Mouse (Mus musculus) hindbrain, embryonic 11.5 days (tissue): ENCODE results near the gene Tmem212. TPM values are rescaled to one million over a fixed set of nuclear protein-coding genes. Genes with fewer than 3 reads are reported as not detected.

Source experiments
- ATAC-seq: fragments of 200-750 bp; cut with Nextera tagmentation; 2 replicates; pipeline ENCODE4 v1.8.0; 2017; ENCODE audit warnings: mild to moderate bottlenecking, moderate TSS enrichment, moderate library complexity; ENCODE audit not compliant: low FRiP score
- DNase-seq: peaks from one replicate; pipeline ENCODE4 v3.0.0-alpha.2; 2015; ENCODE audit warnings: low spot score
- H3K27ac ChIP-seq: fragments of 300-500 bp; sonication (generic); 2 replicates; pipeline ENCODE4 v1.5.1; 2014; ENCODE audit warnings: mild to moderate bottlenecking, low read depth, low read length
- H3K27me3 ChIP-seq: fragments of 300-500 bp; sonication (generic); 2 replicates; pipeline ENCODE4 v1.6.1; 2014; ENCODE audit warnings: mild to moderate bottlenecking, low read length, moderate library complexity, mixed read lengths; ENCODE audit not compliant: control insufficient read depth, insufficient read depth
- H3K36me3 ChIP-seq: fragments of 300-500 bp; sonication (generic); 2 replicates; pipeline ENCODE4 v1.6.1; 2014; ENCODE audit warnings: mild to moderate bottlenecking, low read length, moderate library complexity, mixed read lengths; ENCODE audit not compliant: control insufficient read depth, insufficient read depth
- H3K4me1 ChIP-seq: fragments of 300-500 bp; sonication (generic); replicated peaks from 2 replicates; pipeline ENCODE4 v1.6.1; 2014; ENCODE audit warnings: low read length, mixed read lengths; ENCODE audit not compliant: control insufficient read depth, insufficient read depth
- H3K4me2 ChIP-seq: fragments of 300-500 bp; sonication (generic); replicated peaks from 2 replicates; pipeline ENCODE4 v1.6.1; 2014; ENCODE audit warnings: mild to moderate bottlenecking, low read depth, low read length
- H3K4me3 ChIP-seq: fragments of 300-500 bp; sonication (generic); 2 replicates; pipeline ENCODE4 v1.5.1; 2014; ENCODE audit warnings: low read depth, low read length
- H3K9ac ChIP-seq: fragments of 300-500 bp; sonication (generic); 2 replicates; pipeline ENCODE4 v1.6.1; 2014; ENCODE audit warnings: low read depth, low read length
- H3K9me3 ChIP-seq: fragments of 300-500 bp; sonication (generic); 2 replicates; pipeline ENCODE4 v1.6.1; 2016; ENCODE audit warnings: low read length; ENCODE audit not compliant: control insufficient read depth
- WGBS: fragments of 180-500 bp; shearing (Covaris S2); extraction: QIAGEN DNeasy Blood & Tissue Kit; methylation state at CpG from one replicate; pipeline ENCODE4 v1.1.7; 2014; 5-methylcytosine and 5-hydroxymethylcytosine counted together
- polyA plus RNA-seq: library from polyadenylated mRNA; unstranded; fragments of >200 nt; fragmentation: Nextera tagmentation; extraction: Ambion mirVana; gene quantifications from 2 replicates; pipeline ENCODE4 v1.2.1, GENCODE M21; 2014

The Tmem212 gene
- polyA plus RNA-seq, 1 experiment from 2014 or later: not detected

DNA sequence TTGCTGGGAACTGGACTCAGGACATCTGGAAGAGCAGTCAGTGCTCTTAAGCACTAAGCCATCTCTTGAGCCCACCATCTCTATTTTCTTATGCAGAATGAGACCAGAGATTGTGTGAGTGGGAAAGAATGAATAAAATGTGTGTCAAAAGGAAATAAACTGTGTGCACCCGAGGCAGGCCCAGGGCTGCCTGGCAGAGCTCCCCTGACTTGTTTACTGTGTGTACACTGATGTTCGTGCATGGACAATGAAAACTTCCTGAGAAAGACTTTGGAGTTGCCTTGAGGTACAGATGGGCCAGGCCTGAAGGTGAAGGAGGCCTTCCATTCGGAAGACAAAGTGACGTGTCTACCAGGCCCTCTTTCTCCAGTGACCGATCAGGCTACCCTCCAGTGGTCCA, 36.2 kb upstream of the Tmem212 start:
- DNase-seq (no peak), ATAC-seq (no peak)
- no peak overlapping the region for H3K4me2 ChIP-seq
- H3K4me1 ChIP-seq: no peaks in the 10 kb centered on the region
- no peaks in the 10 kb centered on the region for H3K36me3 ChIP-seq
- no peak overlapping the region for H3K4me3 ChIP-seq
- 92% methylated on average over 5 of the region's 5 CpGs for WGBS
- no peaks in the 10 kb centered on the region for H3K9me3 ChIP-seq
- no peak overlapping the region for H3K9ac ChIP-seq
- H3K27ac ChIP-seq: no peak overlapping the region
- H3K27me3 ChIP-seq: no peaks in the 10 kb centered on the region

DNA sequence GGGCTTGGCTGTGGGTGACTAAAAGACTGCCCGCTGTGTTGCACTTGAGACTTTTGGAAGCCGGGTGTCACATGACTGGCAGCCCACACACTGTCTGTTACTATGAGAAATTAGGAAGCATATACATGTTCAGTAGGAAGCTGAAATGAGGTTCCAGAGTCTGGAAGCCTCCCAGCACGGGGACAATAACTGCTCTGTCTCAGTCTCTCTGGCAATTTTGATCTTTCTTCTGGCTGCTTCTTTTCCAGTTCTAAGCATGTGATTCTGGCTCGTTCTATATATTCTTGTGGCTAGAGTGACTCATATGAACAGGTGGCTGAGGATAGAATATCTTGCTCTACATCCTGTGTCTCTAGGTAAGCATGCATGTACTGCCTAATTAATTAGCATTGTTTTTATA, 33.1 kb upstream of the Tmem212 start:
- H3K4me1 ChIP-seq: no peaks in the 10 kb centered on the region
- H3K4me2 ChIP-seq: no peak overlapping the region
- no peaks in the 10 kb centered on the region for H3K36me3 ChIP-seq
- H3K9ac ChIP-seq: no peak overlapping the region
- no peaks in the 10 kb centered on the region for H3K27me3 ChIP-seq
- H3K27ac ChIP-seq: no peak overlapping the region
- DNase-seq (no peak), ATAC-seq (no peak)
- no peak overlapping the region for H3K4me3 ChIP-seq
- no peaks in the 10 kb centered on the region for H3K9me3 ChIP-seq
- WGBS: 86% methylated on average over 4 of the region's 4 CpGs

DNA sequence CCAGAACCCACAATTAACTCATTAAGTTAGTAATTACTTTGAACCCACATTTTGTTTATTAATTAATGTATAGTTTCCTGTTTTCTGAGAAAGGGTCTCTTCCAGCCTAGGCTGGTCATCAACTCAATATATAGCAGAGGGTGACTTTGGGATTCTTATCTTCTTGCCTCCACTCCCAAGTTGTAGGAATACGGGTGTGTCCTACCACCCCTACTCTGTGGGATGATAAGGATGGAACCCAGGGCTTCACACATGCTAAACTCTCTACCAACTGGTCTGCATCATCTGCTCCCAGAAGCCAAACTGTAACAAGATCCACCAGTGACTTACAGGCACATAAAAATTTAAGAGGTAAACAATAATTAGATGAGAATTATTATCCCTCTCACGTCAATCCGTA, 27.9 kb upstream of the Tmem212 start:
- H3K9me3 ChIP-seq: no peaks in the 10 kb centered on the region
- no peak for DNase-seq
- H3K4me1 ChIP-seq: no peaks in the 10 kb centered on the region
- H3K9ac ChIP-seq: no peak overlapping the region
- no peak overlapping the region for H3K27ac ChIP-seq
- WGBS: 94% methylated on average over 3 of the region's 3 CpGs
- no peaks in the 10 kb centered on the region for H3K27me3 ChIP-seq
- H3K4me3 ChIP-seq: no peak overlapping the region
- H3K36me3 ChIP-seq: no peaks in the 10 kb centered on the region
- no peak for ATAC-seq
- H3K4me2 ChIP-seq: no peak overlapping the region

DNA sequence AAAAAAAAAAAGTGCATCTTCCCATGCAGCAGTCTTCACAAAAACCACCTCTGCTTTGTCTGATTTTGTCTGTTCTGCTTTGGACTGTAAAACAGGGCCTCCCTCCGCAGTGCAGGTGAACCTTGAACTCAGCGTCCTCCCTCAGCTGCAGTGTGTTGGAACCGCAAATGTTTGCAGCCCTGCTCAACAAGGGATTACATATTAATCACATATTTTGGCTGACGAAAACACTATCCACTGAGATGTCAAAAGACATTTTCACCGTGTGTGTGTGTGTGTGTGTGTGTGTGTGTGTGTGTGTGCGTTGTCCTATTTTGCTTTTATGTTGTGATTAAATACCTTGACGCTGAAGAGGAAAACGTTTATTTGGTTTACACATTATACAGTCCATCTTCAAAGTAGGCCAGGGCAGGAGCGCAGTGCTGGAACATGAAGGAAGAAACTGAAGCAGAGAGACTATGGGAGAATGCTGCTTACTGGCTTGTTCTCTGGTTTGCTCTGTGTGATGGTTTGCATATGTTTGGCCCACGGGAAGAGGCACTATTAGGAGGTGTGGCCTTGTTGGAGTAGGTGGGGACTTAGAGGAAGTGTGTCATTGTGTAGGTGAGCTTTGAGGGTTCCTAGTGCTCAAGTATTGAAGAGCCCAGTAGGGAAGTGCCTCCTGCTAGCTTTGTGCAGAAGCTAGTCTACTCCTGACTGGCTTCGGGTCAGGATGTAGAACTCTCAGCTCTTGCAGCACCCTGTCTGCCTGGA, 25.3 kb upstream of the Tmem212 start:
- DNase-seq (no peak), ATAC-seq (no peak)
- Histone ChIP-seq H3K36me3 (no peaks in the 10 kb centered on the region), H3K27me3 (no peaks in the 10 kb centered on the region), H3K4me3 (no peak overlapping the region), H3K9ac (no peak overlapping the region), H3K27ac (no peak overlapping the region), H3K9me3 (no peaks in the 10 kb centered on the region), H3K4me1 (no peaks in the 10 kb centered on the region), H3K4me2 (no peak overlapping the region)
- WGBS: 94% methylated on average over 11 of the region's 11 CpGs

DNA sequence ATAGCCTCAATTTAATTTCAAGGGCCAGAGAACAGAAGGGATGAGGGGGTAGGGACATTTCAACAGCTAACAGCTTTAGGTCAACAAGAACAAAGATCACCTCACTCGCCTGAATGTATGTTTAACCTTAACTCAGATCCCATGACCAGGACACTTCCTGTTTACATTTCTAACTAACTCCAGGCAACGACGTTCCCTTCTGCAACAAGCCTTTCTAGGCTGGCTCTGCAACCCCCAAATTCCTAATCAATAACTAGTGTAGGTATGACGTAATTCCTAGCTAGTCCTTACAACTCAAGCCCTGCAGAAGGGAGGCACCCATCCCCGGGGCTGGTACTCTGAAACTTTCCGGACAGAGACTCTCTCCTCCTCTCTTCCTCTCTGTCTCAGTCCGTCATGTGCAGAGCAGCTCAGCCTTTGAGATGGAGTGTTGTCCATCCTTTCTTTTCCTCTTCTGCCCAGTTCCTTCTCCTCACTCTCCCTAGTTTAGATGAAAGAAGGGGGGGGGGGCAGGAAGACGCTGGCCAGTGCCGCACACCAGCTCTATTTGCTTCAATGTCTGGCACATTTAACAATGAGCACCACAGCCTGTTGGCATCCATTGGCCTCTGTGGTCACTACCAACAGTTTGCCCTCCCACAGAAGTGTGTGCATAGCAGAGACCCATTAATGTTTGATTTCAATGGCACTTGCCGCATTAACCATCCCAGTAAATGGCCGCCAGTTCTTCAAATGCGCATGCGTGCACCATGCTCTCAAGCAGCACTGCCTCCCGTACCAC, 22.7 kb upstream of the Tmem212 start:
- no peak overlapping the region for H3K27ac ChIP-seq
- H3K4me1 ChIP-seq: no peaks in the 10 kb centered on the region
- no peak overlapping the region for H3K4me3 ChIP-seq
- H3K4me2 ChIP-seq: no peak overlapping the region
- H3K36me3 ChIP-seq: no peaks in the 10 kb centered on the region
- ATAC-seq (no peak), DNase-seq (no peak)
- no peak overlapping the region for H3K9ac ChIP-seq
- WGBS: 87% methylated on average over 14 of the region's 14 CpGs
- no peaks in the 10 kb centered on the region for H3K27me3 ChIP-seq
- no peaks in the 10 kb centered on the region for H3K9me3 ChIP-seq

DNA sequence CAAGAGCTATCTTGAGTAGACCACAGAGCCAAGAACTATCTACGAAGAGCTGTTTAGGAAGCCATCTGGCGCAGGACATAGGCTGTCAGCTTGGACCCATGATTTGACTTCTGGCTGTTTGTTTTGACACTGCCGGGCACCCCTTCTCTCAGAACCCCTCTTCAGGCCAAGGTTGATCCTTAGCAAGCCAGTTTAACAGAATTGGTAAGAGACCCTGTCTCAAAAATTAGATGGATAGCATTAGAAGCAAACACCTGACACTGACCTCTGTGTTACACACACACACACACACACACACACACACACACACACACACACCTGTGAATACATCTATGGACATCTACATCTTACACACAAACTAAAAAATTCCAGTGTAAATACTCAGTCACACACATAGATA, 12.8 kb upstream of the Tmem212 start:
- no peak for DNase-seq
- no peak overlapping the region for H3K4me3 ChIP-seq
- H3K4me1 ChIP-seq: no peaks in the 10 kb centered on the region
- H3K9me3 ChIP-seq: no peaks in the 10 kb centered on the region
- ATAC-seq: no peak
- H3K9ac ChIP-seq: no peak overlapping the region
- 92% methylated on average over 3 of the region's 3 CpGs for WGBS
- H3K36me3 ChIP-seq: no peaks in the 10 kb centered on the region
- no peaks in the 10 kb centered on the region for H3K27me3 ChIP-seq
- H3K4me2 ChIP-seq: no peak overlapping the region
- no peak overlapping the region for H3K27ac ChIP-seq

DNA sequence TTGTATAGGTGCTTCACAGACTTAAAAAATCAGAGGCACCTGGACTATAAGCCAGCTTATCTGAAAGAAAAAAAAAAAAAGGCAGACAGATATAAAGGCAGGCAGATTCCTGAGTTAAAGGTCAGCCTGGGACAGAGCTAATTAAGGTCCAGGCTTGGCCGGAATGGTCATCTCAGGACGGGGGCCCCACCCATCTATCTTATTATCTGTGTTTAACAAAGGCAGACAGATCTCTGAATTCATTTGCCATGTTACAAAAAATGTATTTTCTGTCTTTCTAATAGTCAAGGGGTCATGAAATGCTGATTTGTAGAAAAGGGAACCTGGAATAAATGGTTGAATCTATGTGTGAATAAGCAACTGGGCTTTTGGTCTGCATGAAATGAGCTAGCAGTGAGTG, 12.1 kb upstream of the Tmem212 start:
- no peak for DNase-seq
- Histone ChIP-seq H3K9ac (no peak overlapping the region), H3K36me3 (no peaks in the 10 kb centered on the region), H3K4me1 (no peaks in the 10 kb centered on the region), H3K4me2 (no peak overlapping the region), H3K27me3 (no peaks in the 10 kb centered on the region), H3K27ac (no peak overlapping the region), H3K4me3 (no peak overlapping the region), H3K9me3 (no peaks in the 10 kb centered on the region)
- ATAC-seq: no peak
- 76% methylated on average over 2 of the region's 2 CpGs for WGBS

DNA sequence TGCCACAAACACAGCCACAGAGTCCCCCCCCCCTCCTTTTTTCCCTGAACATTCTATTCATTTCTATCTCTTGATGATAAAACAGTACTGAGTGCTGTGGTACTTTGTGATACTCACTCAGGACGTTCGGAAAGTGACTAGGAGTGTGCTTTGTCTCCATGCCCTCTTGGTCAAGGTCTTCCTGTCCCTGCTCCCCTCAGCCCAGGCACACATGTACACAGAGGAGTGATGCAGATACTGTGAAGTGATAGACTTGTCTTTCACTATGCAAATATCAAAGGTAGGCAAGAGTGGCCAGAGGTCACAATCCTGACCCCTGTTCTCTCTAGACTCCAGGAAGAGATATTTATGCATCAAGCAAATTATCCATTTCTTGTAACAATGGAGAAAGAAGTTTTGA, 11.1 kb upstream of the Tmem212 start:
- WGBS: 82% methylated on average over 2 of the region's 2 CpGs
- ATAC-seq: no peak

More for the DNA sequence above, 11.1 kb upstream of the Tmem212 start:
- H3K4me3 ChIP-seq: no peak overlapping the region
- H3K4me2 ChIP-seq: no peak overlapping the region
- H3K27me3 ChIP-seq: no peaks in the 10 kb centered on the region
- no peaks in the 10 kb centered on the region for H3K36me3 ChIP-seq
- H3K9ac ChIP-seq: no peak overlapping the region
- H3K27ac ChIP-seq: no peak overlapping the region
- H3K4me1 ChIP-seq: no peaks in the 10 kb centered on the region
- no peak for DNase-seq
- H3K9me3 ChIP-seq: no peaks in the 10 kb centered on the region
